Mouse (Mus musculus) olfactory bulb, adult 2 months (tissue): Measurements from ENCODE around the gene Ntm.

Experiments
- CTCF ChIP-seq: fragments of 200-500 bp; IDR thresholded peaks from 2 replicates; pipeline ENCODE4 v1.5.1; 2012; ENCODE audit warnings: low read depth, mild to moderate bottlenecking, low read length, moderate library complexity; ENCODE audit not compliant: insufficient read depth
- POLR2A ChIP-seq: fragments of 200-500 bp; IDR thresholded peaks from 2 replicates; pipeline ENCODE4 v1.6.1; 2012; ENCODE audit warnings: mild to moderate bottlenecking, low read depth, low read length, moderate library complexity; ENCODE audit not compliant: insufficient read depth

GRCm38 (mm10) chr9:29943209-29944070, 19.5 kb downstream of the Ntm start:
- TF ChIP-seq CTCF (no peak), POLR2A (no peak)
